24 mouse cellular contexts compared by ENCODE assay signal in genomic region chr9:78282002-78282711, GRCm38 (mm10). TPM values are rescaled to one million over a fixed set of nuclear protein-coding genes. Genes with fewer than 3 reads are reported as not detected.
DNase-seq lines count a peak whose midpoint lies in the region; ATAC-seq and TF ChIP-seq lines count a peak whose summit lies in the region.
"Not testable (repeated sequence)": the region's sequence is repeated elsewhere in the genome, so short reads cannot be mapped to it uniquely, and the experiment has no call there.
"Had no signal": no experiment of that assay in that cellular context is flagged by ENCODE, and none has a peak within 500 bp of the region (broad histone marks: within the 10 kb centered on the region; RNA-seq: fewer than 3 reads in every experiment).

No protein-coding gene starts in this region.

- not testable (repeated sequence) for H3K36me3 ChIP-seq in intestine, embryonic 14.5 days (ENCODE audit: control insufficient read depth, insufficient read depth, low read length); lung, embryonic 16.5 days (ENCODE audit: control insufficient read depth, insufficient read depth, low read length); stomach, postnatal 0 days (ENCODE audit: control insufficient read depth, insufficient read depth, low read length)

- not testable (repeated sequence) for TF ChIP-seq EP300 in stomach, postnatal 0 days (optimal IDR thresholded peaks at IDR 0.05)

- not testable (repeated sequence) for H3K4me3 ChIP-seq in intestine, embryonic 14.5 days (ENCODE audit: low read depth, low read length); lung, embryonic 16.5 days (ENCODE audit: low read length); stomach, postnatal 0 days (ENCODE audit: low read depth, low read length)

- not testable (repeated sequence) for TF ChIP-seq CTCF in stomach, postnatal 0 days (IDR thresholded peaks at IDR 0.05; ENCODE audit: low read depth)

- DNase-seq in NIH3T3 (ENCODE audit: low read depth) = peak; percentile 79
- peak; percentile 21 for DNase-seq in adrenal gland, postnatal 14 days
- DNase-seq in intestine, embryonic 14.5 days (ENCODE audit: low spot score) = not testable (repeated sequence)
- peak; percentile 77 to 80 for DNase-seq in kidney, adult 8-10 months
- DNase-seq in kidney, postnatal 25 days = peak; percentile 70 to 82
- DNase-seq in stomach, postnatal 0 days (ENCODE audit: low spot score) = peak; percentile 79

- H3K27me3 ChIP-seq in intestine, embryonic 14.5 days (replicated peaks; ENCODE audit: control insufficient read depth, insufficient read depth, low read length); lung, embryonic 16.5 days (ENCODE audit: control insufficient read depth, insufficient read depth, low read depth, low read length); stomach, postnatal 0 days (ENCODE audit: control insufficient read depth, insufficient read depth, low read length): not testable (repeated sequence)

- not testable (repeated sequence) for H3K9me3 ChIP-seq in intestine, embryonic 14.5 days (ENCODE audit: control insufficient read depth, low read length); lung, embryonic 16.5 days (ENCODE audit: control insufficient read depth, low read length); stomach, postnatal 0 days (ENCODE audit: control insufficient read depth, low read length)

- not testable (repeated sequence) for H3K9ac ChIP-seq in intestine, embryonic 14.5 days (ENCODE audit: low read length); lung, embryonic 16.5 days (ENCODE audit: low read length); stomach, postnatal 0 days (ENCODE audit: low read length)

- H3K27ac ChIP-seq in intestine, embryonic 14.5 days (ENCODE audit: low read depth); lung, embryonic 16.5 days (ENCODE audit: low read length); stomach, postnatal 0 days (replicated peaks): not testable (repeated sequence)

- peak; percentile 78 for ATAC-seq in intestine, embryonic 14.5 days (replicated peaks; ENCODE audit: low FRiP score, low TSS enrichment, low read depth)
- peak; percentile 65; the same call in 1 of the 2 replicates for ATAC-seq in lung, embryonic 16.5 days (ENCODE audit: low read depth)
- peak; percentile 99 for ATAC-seq in stomach, postnatal 0 days (ENCODE audit: low FRiP score, low TSS enrichment)

- 81% methylated on average over 4 of the region's 4 CpGs for WGBS in intestine, embryonic 14.5 days
- WGBS in lung, embryonic 16.5 days = 58% methylated on average over 4 of the region's 4 CpGs
- WGBS in stomach, postnatal 0 days = 49% methylated on average over 4 of the region's 4 CpGs

- H3K4me1 ChIP-seq in intestine, embryonic 14.5 days (replicated peaks; ENCODE audit: control insufficient read depth, insufficient read depth, low read length); lung, embryonic 16.5 days (replicated peaks; ENCODE audit: control insufficient read depth, insufficient read depth, low read length); stomach, postnatal 0 days (replicated peaks; ENCODE audit: control insufficient read depth, insufficient read depth): not testable (repeated sequence)

- not testable (repeated sequence) for H3K4me2 ChIP-seq in intestine, embryonic 14.5 days (ENCODE audit: low read length); lung, embryonic 16.5 days (ENCODE audit: low read depth, low read length); stomach, postnatal 0 days (replicated peaks; ENCODE audit: low read depth)

RNA-seq across cellular contexts. Expression of gene Gm10639, which starts 7.6 kb away (rescaled TPM):
- total RNA-seq in adrenal gland, postnatal 14 days (2021) = not detected in 2 replicates
- not detected in 2 replicates for polyA plus RNA-seq in intestine, embryonic 14.5 days (2014; fragmentation: Nextera tagmentation; extraction: Ambion mirVana)
- not detected in 2 replicates for polyA plus RNA-seq in lung, embryonic 16.5 days (2015; fragmentation: Nextera tagmentation; extraction: Ambion mirVana)
- 5.1 and 5.8 TPM in 2 replicates for polyA plus RNA-seq in stomach, postnatal 0 days (2015; fragmentation: Nextera tagmentation; extraction: Ambion mirVana)
- total RNA-seq: gastrocnemius, postnatal 25 days; heart, postnatal 4 days; layer of hippocampus, postnatal 10 days; left cerebral cortex, adult 8-10 months; megakaryocyte progenitor cell, adult 5-6 weeks; monocyte, adult 5-6 weeks had no signal
- polyA plus RNA-seq: forebrain, embryonic 16.5 days; heart, embryonic 14.5 days; hindbrain, embryonic 15.5 days; limb, embryonic 10.5 days; liver, embryonic 11.5 days; lung, embryonic 15.5 days; midbrain, embryonic 12.5 days; neural tube, embryonic 12.5 days had no signal

RNA-seq across cellular contexts. Expression of gene Gm3776, which starts 25.2 kb away (rescaled TPM):
- total RNA-seq in adrenal gland, postnatal 14 days (2021) = not detected in 2 replicates
- 1.1 and 1.7 TPM in 2 replicates for polyA plus RNA-seq in intestine, embryonic 14.5 days (2014; fragmentation: Nextera tagmentation; extraction: Ambion mirVana)
- polyA plus RNA-seq in lung, embryonic 16.5 days (2015; fragmentation: Nextera tagmentation; extraction: Ambion mirVana) = 0.25 TPM in 1 of 2 replicates, not detected in the other
- polyA plus RNA-seq in stomach, postnatal 0 days (2015; fragmentation: Nextera tagmentation; extraction: Ambion mirVana) = 929 and 937 TPM in 2 replicates
- total RNA-seq: gastrocnemius, postnatal 25 days; heart, postnatal 4 days; layer of hippocampus, postnatal 10 days; left cerebral cortex, adult 8-10 months; megakaryocyte progenitor cell, adult 5-6 weeks; monocyte, adult 5-6 weeks had no signal
- polyA plus RNA-seq: forebrain, embryonic 16.5 days; heart, embryonic 14.5 days; hindbrain, embryonic 15.5 days; limb, embryonic 10.5 days; liver, embryonic 11.5 days; lung, embryonic 15.5 days; midbrain, embryonic 12.5 days; neural tube, embryonic 12.5 days had no signal

RNA-seq across cellular contexts. Expression of gene Omt2a, which starts 32.4 kb away (rescaled TPM):
- total RNA-seq in adrenal gland, postnatal 14 days (2021) = not detected in 2 replicates
- not detected in 2 replicates for polyA plus RNA-seq in intestine, embryonic 14.5 days (2014; fragmentation: Nextera tagmentation; extraction: Ambion mirVana)
- not detected in 2 replicates for polyA plus RNA-seq in lung, embryonic 16.5 days (2015; fragmentation: Nextera tagmentation; extraction: Ambion mirVana)
- not detected in 2 replicates for polyA plus RNA-seq in stomach, postnatal 0 days (2015; fragmentation: Nextera tagmentation; extraction: Ambion mirVana)
- total RNA-seq: gastrocnemius, postnatal 25 days; heart, adult 2 months; heart, postnatal 4 days; layer of hippocampus, postnatal 10 days; left cerebral cortex, adult 8-10 months; megakaryocyte progenitor cell, adult 5-6 weeks; monocyte, adult 5-6 weeks had no signal
- polyA plus RNA-seq: embryonic facial prominence, embryonic 15.5 days; forebrain, embryonic 16.5 days; heart, adult 2 months; heart, embryonic 14.5 days; hindbrain, embryonic 15.5 days; large intestine, adult 2 months; limb, embryonic 10.5 days; liver, embryonic 11.5 days; lung, embryonic 15.5 days; midbrain, embryonic 12.5 days; neural tube, embryonic 12.5 days had no signal

RNA-seq across cellular contexts. Expression of gene Omt2b, which starts 45.2 kb away (rescaled TPM):
- total RNA-seq in adrenal gland, postnatal 14 days (2021) = not detected in 2 replicates
- not detected in 2 replicates for polyA plus RNA-seq in intestine, embryonic 14.5 days (2014; fragmentation: Nextera tagmentation; extraction: Ambion mirVana)
- not detected in 2 replicates for polyA plus RNA-seq in lung, embryonic 16.5 days (2015; fragmentation: Nextera tagmentation; extraction: Ambion mirVana)
- not detected in 2 replicates for polyA plus RNA-seq in stomach, postnatal 0 days (2015; fragmentation: Nextera tagmentation; extraction: Ambion mirVana)
- total RNA-seq: gastrocnemius, postnatal 25 days; heart, adult 2 months; heart, postnatal 4 days; layer of hippocampus, postnatal 10 days; left cerebral cortex, adult 8-10 months; megakaryocyte progenitor cell, adult 5-6 weeks; monocyte, adult 5-6 weeks had no signal
- polyA plus RNA-seq: embryonic facial prominence, embryonic 15.5 days; forebrain, embryonic 16.5 days; heart, adult 2 months; heart, embryonic 14.5 days; hindbrain, embryonic 15.5 days; large intestine, adult 2 months; limb, embryonic 10.5 days; liver, embryonic 11.5 days; lung, embryonic 15.5 days; midbrain, embryonic 12.5 days; neural tube, embryonic 12.5 days had no signal

RNA-seq across cellular contexts. Expression of gene Gsta1, which starts 51.7 kb away (rescaled TPM):
- total RNA-seq in adrenal gland, postnatal 14 days (2021) = not detected in 2 replicates
- 1.2 and 3.1 TPM in 2 replicates for polyA plus RNA-seq in intestine, embryonic 14.5 days (2014; fragmentation: Nextera tagmentation; extraction: Ambion mirVana)
- polyA plus RNA-seq in lung, embryonic 16.5 days (2015; fragmentation: Nextera tagmentation; extraction: Ambion mirVana) = not detected in 2 replicates
- polyA plus RNA-seq in stomach, postnatal 0 days (2015; fragmentation: Nextera tagmentation; extraction: Ambion mirVana) = 1,326 and 1,348 TPM in 2 replicates
- total RNA-seq: gastrocnemius, postnatal 25 days; layer of hippocampus, postnatal 10 days; megakaryocyte progenitor cell, adult 5-6 weeks; monocyte, adult 5-6 weeks had no signal
- polyA plus RNA-seq: forebrain, embryonic 16.5 days; heart, embryonic 14.5 days; hindbrain, embryonic 15.5 days; limb, embryonic 10.5 days; liver, embryonic 11.5 days; midbrain, embryonic 12.5 days; neural tube, embryonic 12.5 days had no signal

Comparison
In these comparisons a context has a peak if more than half of its experiments do, and no peak if none do; other contexts are left out.
1. RNA of gene Gm3776, which starts 25.2 kb away (polyA plus RNA-seq): 929 to 937 TPM in stomach, postnatal 0 days; 1.1 to 1.7 TPM in intestine, embryonic 14.5 days and 0.25 TPM in lung, embryonic 16.5 days; every median in the first group is over 100 times any median in the second.
2. Peak in every context shown above with its lines, with median percentiles within 50 percentile points of each other: ATAC-seq.